Mouse (Mus musculus): ENCODE measurements around the gene Sfxn2. TPM values are rescaled to one million over a fixed set of nuclear protein-coding genes. Genes with fewer than 3 reads are reported as not detected.

Sfxn2 gene
- polyA plus RNA-seq, 1 experiment from 2014 or later: 8.9 TPM

DNA sequence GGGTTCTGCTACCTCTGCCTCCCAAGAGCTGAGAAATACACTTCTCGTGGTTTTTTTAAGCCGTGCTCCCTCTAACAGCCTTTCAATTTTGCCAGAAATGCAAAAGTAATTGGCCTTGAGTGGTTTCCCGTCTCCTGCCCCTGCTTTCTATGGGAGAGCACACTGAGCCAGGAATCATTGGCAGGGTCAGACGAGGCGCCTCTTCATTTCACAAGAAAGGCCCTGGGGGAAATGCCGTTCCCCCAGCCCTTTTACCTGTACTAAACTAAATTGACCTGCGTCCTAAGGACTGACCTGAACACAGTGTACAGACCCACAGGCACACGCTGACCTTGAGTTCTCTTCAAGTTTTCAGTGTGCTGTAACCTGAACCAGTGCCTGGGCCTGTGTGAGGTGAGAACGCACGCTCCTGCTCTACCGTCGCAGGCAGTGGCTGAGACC lies 72.9 kb downstream of the Sfxn2 start:
- Histone ChIP-seq H3K27ac (ENCODE audit: poor library complexity, severe bottlenecking) (peak overlapping the region; percentile 96), H3K36me3 (peaks cover 37% of the 10 kb centered on the region), H3K4me3 (no peak overlapping the region), H3K9ac (0 out of 2 replicates have a peak overlapping the region, but pooled peaks have one; percentile 36), H3K27me3 (replicated peaks) (no peaks in the 10 kb centered on the region), H3K9me3 (replicated peaks) (no peaks in the 10 kb centered on the region), H3K4me1 (replicated peaks) (peaks cover 66% of the 10 kb centered on the region), H3K4me2 (peak overlapping the region; percentile 27; the same call in 1 of the 2 replicates)
- WGBS: 77% methylated on average over 12 of the region's 12 CpGs
- ATAC-seq (ENCODE audit: insufficient number of reproducible peaks, low FRiP score): no peak

DNA sequence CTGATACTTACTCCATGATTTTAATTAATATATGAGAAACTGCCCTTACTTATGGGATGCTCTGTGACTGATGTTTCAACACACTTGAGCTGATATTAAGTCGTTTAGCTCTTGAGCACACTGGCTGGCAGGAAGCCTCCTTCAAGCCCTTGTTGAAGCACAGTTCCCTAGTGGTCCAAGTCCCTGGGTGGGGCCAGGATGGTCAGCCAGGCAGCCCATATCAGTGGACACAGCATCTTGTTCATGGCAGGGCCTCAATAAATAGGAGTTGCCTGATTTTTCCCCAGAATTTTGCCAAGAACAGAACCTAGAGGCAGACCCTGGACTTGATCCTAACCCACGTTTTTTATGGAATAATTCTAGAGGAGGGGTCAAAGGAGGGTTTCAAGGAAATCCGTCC lies 74.1 kb downstream of the Sfxn2 start:
- Histone ChIP-seq H3K36me3 (peaks cover 43% of the 10 kb centered on the region), H3K4me2 (no peak overlapping the region), H3K9ac (no peak overlapping the region), H3K4me1 (replicated peaks) (peaks cover 54% of the 10 kb centered on the region), H3K27me3 (replicated peaks) (no peaks in the 10 kb centered on the region), H3K27ac (ENCODE audit: poor library complexity, severe bottlenecking) (no peak overlapping the region), H3K4me3 (no peak overlapping the region), H3K9me3 (replicated peaks) (no peaks in the 10 kb centered on the region)
- no peak for ATAC-seq (ENCODE audit: insufficient number of reproducible peaks, low FRiP score)
- WGBS: 65% methylated on average over 3 of the region's 3 CpGs

Other genes starting within 250 kb of the Sfxn2 start
- 12.0 and 13.4 TPM in 2 replicates for gene Psd, start 246.2 kb upstream of the Sfxn2 start, polyA plus RNA-seq (2016; fragmentation: Nextera tagmentation; extraction: Ambion mirVana)
- gene Fbxl15, start 245.2 kb upstream of the Sfxn2 start, polyA plus RNA-seq (2016; fragmentation: Nextera tagmentation; extraction: Ambion mirVana): 9.9 and 10.0 TPM in 2 replicates
- gene Cuedc2, start 234.7 kb upstream of the Sfxn2 start, polyA plus RNA-seq (2016; fragmentation: Nextera tagmentation; extraction: Ambion mirVana): 97.7 and 116 TPM in 2 replicates
- gene Mfsd13a, start 232.2 kb upstream of the Sfxn2 start, polyA plus RNA-seq (2016; fragmentation: Nextera tagmentation; extraction: Ambion mirVana): 4.3 and 4.4 TPM in 2 replicates
- gene 2310034G01Rik, start 223.1 kb upstream of the Sfxn2 start, polyA plus RNA-seq (2016; fragmentation: Nextera tagmentation; extraction: Ambion mirVana): 0.36 and 1.2 TPM in 2 replicates
- 118 and 120 TPM in 2 replicates for gene Actr1a, start 177.6 kb upstream of the Sfxn2 start, polyA plus RNA-seq (2016; fragmentation: Nextera tagmentation; extraction: Ambion mirVana)
- 24.1 and 27.2 TPM in 2 replicates for gene Sufu, start 176.5 kb upstream of the Sfxn2 start, polyA plus RNA-seq (2016; fragmentation: Nextera tagmentation; extraction: Ambion mirVana)
- gene Trim8, start 71.7 kb upstream of the Sfxn2 start, polyA plus RNA-seq (2016; fragmentation: Nextera tagmentation; extraction: Ambion mirVana): 24.1 and 24.2 TPM in 2 replicates
- gene Arl3, start 167 bp upstream of the Sfxn2 start, polyA plus RNA-seq (2016; fragmentation: Nextera tagmentation; extraction: Ambion mirVana): 88.2 and 94.4 TPM in 2 replicates
- gene Wbp1l, start 25.7 kb downstream of the Sfxn2 start, polyA plus RNA-seq (2016; fragmentation: Nextera tagmentation; extraction: Ambion mirVana): 53.4 and 55.6 TPM in 2 replicates
- 0.86 and 1.3 TPM in 2 replicates for gene Cyp17a1, start 99.8 kb downstream of the Sfxn2 start, polyA plus RNA-seq (2016; fragmentation: Nextera tagmentation; extraction: Ambion mirVana)
- 16.3 and 17.0 TPM in 2 replicates for gene Borcs7, start 116.5 kb downstream of the Sfxn2 start, polyA plus RNA-seq (2016; fragmentation: Nextera tagmentation; extraction: Ambion mirVana)
- 50.3 and 51.3 TPM in 2 replicates for gene As3mt, start 134.1 kb downstream of the Sfxn2 start, polyA plus RNA-seq (2016; fragmentation: Nextera tagmentation; extraction: Ambion mirVana)
- 3.9 and 4.0 TPM in 2 replicates for gene Cnnm2, start 188.2 kb downstream of the Sfxn2 start, polyA plus RNA-seq (2016; fragmentation: Nextera tagmentation; extraction: Ambion mirVana)

Data from heart, embryonic 12.5 days (tissue).